Mouse (Mus musculus): ENCODE results near the gene Gm2696.

- TF ChIP-seq CEBPB (IDR thresholded peaks at IDR 0.05; ENCODE audit: insufficient read depth, poor library complexity, severe bottlenecking): no peak
- no peak for TF ChIP-seq TCF12 (IDR thresholded peaks at IDR 0.05; ENCODE audit: insufficient read depth, poor library complexity, severe bottlenecking)
- no peak for TF ChIP-seq POLR2A (IDR thresholded peaks at IDR 0.05; ENCODE audit: insufficient read length, low read depth)
- TF ChIP-seq E2F4 (IDR thresholded peaks at IDR 0.05; ENCODE audit: insufficient read depth): no peak
- no peak for TF ChIP-seq TCF3 (IDR thresholded peaks at IDR 0.05; ENCODE audit: insufficient read length, low read depth)
- no peak for TF ChIP-seq MYOG (IDR thresholded peaks at IDR 0.05; ENCODE audit: control insufficient read depth in 1 of 3, insufficient read depth in 1 of 3, insufficient read length in 2 of 3, low read depth in 2 of 3)
- no peak for TF ChIP-seq MYOD1 (IDR thresholded peaks at IDR 0.05; ENCODE audit: control insufficient read depth in 1 of 3, insufficient read length in 2 of 3, low read depth in 2 of 3)
- no peak for TF ChIP-seq POLR2AphosphoS2 (IDR thresholded peaks at IDR 0.05; ENCODE audit: insufficient read length, low read depth)
- no peak for TF ChIP-seq MAX (IDR thresholded peaks at IDR 0.05; ENCODE audit: low read depth)
Measured at GRCm38 (mm10) chr10:77880305-77880704, 65.8 kb downstream of the Gm2696 start.

Measured in myocyte (in vitro differentiated cells).